Mouse (Mus musculus): ENCODE measurements around the gene Aif1l. TPM values are rescaled to one million over a fixed set of nuclear protein-coding genes. Genes with fewer than 3 reads are reported as not detected.
A peak's percentile ranks its signal among the peaks of the same experiment; 100 is the strongest.
"Not testable (repeated sequence)": the region's sequence is repeated elsewhere in the genome, so short reads cannot be mapped to it uniquely, and the experiment has no call there.

Aif1l gene
- total RNA-seq (2021) = 1 to 10 TPM; 6.0 to 7.9 TPM

DNA sequence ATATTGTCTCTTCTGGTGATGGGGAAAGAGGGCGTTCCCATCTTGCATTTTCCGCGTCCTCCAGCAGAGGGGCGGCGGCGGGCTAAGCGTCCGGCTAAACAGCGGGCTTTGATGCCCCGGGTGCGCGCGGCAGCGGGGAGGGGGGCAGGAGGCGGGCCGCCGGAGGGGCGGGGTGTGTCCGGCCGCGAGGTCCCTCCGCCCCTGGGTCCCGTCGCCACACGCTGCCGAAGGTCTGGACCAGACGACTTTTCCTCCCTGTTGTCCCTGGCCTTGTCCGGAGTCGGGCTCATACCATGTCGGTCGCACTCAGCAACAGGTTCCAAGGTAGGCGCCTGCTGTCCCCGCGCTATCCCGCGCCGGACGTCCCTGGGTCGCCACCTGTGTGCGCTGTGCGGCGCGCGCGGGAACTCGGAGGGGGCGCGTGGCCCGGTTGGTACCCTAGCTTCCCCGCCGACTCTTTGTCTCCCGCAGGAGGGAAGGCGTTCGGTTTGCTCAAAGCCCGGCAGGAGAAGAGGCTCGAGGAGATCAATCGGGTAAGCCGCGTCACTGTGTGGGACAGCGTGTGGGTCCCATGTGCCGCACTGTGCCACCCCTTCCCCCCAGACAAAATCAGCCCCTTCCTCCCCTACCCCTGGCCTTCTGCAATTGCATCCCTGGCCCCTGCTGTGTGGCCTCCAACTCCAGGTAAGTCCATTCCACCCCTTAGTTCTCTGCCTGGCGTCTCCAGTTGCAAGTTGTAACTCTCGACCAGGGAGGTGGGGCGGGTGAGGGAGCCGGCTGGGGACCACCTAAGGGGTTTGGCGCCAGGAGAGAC is at the start of gene Aif1l:
Gene Aif1l, plus strand, starts transcription at position 82 of the 814 bp plus-strand sequence.
- DNase-seq (ENCODE audit: extremely low spot score in 1 of 2, low spot score in 1 of 2) = peak in 1 of 2 experiments; percentile 42

GRCm38 (mm10) chr2:31900932-31901331 is 49.0 kb upstream of the Aif1l start:
- no peak for DNase-seq (ENCODE audit: extremely low spot score in 1 of 2, low spot score in 1 of 2)

DNA sequence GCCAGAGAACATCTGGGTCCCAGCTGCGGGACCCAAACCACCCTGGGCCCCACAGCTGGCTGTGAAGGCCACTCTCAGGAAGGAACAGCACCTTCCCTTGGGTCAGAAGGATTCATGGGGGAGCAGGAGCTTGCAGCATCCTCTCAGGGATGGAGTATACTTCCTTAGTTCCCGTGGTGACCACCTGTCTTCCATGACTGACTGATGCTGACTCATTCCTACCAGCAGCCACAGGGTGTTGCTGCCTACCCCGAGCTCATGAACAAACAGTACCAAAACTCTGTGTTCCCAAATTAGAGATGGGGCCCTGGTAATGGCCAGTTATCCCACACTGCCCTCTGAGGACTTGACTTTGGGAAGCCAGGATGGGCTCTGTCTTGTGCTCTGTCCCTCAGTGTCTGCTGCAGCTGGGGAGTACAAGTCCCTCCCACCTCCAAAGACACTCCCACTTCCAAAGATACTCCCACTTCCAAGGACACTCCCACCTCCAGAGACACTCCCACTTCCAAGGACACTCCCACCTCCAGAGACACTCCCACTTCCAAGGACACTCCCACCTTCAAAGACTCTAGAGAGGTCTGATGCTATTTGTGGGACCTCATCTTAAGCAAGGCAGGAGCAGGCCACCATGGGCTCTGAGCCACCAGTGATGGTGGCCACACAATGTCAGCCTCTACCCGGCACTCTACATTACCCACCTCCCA is 48.1 kb upstream of the Aif1l start:
- DNase-seq (ENCODE audit: extremely low spot score in 1 of 2, low spot score in 1 of 2) = no peak

DNA sequence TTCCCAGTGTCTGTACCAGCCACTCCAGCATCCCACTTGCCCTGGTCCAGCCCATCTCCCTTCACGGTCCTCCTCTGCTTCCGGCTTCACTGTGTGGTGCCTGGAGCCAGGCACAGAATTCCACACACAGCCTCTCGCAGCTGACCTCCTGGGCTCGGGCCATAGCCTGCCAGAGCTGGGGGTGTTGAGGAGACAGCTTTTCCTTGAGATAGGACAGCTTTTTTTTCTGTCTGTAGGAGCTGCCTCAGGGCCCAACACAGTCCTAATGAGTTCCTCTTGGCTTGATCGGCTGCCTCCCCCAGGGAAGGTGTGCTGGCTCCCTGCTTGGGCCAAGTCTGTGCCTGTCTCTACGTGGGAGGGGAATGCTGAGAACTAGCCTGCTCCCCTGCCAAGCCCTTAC is 45.9 kb upstream of the Aif1l start:
- no peak for DNase-seq (ENCODE audit: extremely low spot score in 1 of 2, low spot score in 1 of 2)

- no peak for DNase-seq (ENCODE audit: extremely low spot score in 1 of 2, low spot score in 1 of 2)
Observed at GRCm38 (mm10) chr2:31904622-31905021, 45.3 kb upstream of the Aif1l start.

DNA sequence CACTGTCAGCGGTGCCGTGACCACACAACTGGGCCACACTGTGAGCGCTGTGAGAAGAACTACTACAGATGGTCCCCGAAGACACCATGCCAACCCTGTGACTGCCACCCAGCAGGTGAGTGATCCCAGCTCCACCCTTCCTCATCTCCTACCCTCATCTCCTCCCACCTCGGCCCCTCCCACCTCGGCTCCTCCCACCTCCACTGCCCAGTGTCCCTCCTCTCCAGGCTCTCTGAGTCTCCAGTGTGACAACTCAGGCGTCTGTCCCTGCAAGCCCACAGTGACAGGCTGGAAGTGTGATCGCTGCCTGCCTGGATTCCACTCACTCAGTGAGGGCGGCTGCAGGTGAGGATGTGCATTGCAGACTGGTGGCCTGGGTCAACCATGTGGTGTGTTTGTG is 44.3 kb upstream of the Aif1l start:
- no peak for DNase-seq (ENCODE audit: extremely low spot score in 1 of 2, low spot score in 1 of 2)

DNA sequence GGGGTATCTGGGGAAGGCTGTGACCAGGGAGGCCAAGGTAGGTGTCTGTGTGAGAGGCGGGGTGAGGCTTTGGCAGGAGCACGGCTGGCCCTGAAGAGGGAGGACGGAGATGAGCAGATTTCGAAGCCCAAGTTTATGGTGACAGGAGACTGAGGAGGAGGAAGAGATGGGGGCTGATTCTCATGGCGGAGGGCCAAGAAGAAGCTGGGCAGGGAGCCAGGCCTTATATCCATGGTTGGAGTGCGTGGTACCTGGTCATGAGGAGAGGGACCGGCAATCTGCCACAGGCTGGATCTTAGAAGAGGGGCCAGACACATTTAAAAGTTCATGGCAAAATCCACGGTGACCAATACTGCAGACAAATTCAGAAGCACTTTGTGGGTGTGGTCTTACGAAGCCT is 43.5 kb upstream of the Aif1l start:
- DNase-seq (ENCODE audit: extremely low spot score in 1 of 2, low spot score in 1 of 2) = no peak

- peak in 1 of 2 experiments; percentile 29 for DNase-seq (ENCODE audit: extremely low spot score in 1 of 2, low spot score in 1 of 2)
Observed at GRCm38 (mm10) chr2:31912575-31912974, 37.4 kb upstream of the Aif1l start.

- not testable (repeated sequence) for DNase-seq (ENCODE audit: extremely low spot score in 1 of 2, low spot score in 1 of 2)
Observed at GRCm38 (mm10) chr2:31914213-31914612, 35.7 kb upstream of the Aif1l start.

DNA sequence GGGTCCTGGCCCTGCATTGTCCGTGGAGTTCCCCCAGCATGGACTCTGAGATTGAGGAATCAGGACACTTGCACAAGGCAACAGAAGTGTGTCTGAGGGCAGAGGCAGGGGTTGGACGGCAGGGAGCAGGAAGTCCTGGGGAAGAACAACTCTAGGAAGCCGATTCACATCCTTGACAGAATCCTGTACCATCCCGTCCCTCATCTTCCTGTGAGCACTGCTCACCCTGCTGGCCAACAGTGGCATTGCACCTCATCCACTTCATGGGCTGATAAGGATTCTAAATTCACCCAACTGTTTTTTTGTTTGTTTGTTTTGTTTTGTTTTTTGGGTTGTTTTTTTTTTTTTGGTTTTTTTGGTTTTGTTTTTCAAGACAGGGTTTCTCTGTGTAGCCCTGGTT is 34.8 kb upstream of the Aif1l start:
- peak; percentile 73 to 93 for DNase-seq (ENCODE audit: extremely low spot score in 1 of 2, low spot score in 1 of 2)

DNA sequence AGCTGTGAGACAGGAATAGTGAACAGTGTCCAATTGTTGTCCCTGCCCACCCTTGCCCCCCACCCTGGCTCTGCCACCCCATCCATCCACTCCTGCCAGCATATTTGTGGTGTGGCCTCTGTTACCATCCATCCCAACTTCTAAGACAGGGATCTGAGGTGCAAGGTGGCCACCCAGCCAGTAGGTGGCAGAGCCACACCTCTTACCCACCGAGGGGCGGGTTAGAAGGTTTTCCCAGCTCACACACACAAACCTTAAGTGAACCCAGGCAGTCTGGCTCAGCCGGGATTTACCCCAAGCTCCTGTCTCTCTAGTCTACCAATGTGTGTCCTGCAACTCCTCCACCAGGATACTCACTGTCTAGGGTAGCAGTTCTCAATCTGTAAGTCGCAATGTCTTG is 32.3 kb upstream of the Aif1l start:
- peak in 1 of 2 experiments; percentile 41 for DNase-seq (ENCODE audit: extremely low spot score in 1 of 2, low spot score in 1 of 2)

DNA sequence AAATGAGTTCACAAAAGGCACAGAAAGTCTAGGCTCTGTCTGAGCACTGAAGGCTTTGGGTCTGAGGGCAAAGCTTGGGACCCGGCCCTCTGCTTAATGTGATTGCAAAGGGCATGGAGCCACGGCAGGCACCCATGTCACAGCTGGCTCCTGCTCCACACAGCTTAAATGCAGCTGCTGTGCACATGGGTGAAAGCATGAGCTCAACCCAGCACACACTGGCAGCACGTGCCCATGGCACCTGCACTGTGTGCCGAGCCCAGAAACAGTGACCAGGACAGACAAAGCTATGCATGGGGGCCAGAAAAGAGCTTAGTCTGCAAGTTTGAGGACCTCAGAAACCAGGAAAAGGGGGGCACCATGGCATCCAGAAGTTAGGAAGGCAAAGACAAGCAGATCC is 26.3 kb upstream of the Aif1l start:
- DNase-seq (ENCODE audit: extremely low spot score in 1 of 2, low spot score in 1 of 2) = no peak

DNA sequence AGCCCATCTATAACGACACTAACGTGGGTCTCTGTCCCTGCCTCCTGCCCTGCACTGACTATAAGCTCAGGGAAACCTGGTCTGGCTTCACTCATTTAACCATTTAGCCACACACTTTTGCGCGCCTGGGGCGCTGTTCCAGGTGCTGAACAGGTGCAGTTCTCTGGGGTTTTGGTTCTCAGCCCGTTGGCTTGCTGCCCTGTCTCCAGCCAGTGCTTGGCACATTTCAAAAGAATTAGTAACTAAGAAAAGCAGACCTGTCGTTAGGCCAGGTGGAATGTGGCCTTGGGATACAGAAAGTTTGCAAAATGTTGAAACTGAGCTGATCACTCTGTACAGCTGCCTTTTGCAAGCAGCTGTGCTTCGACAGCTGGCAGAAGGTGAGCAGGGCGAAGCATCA is 25.1 kb upstream of the Aif1l start:
- DNase-seq (ENCODE audit: extremely low spot score in 1 of 2, low spot score in 1 of 2) = no peak

GRCm38 (mm10) chr2:31925936-31926335 is 24.0 kb upstream of the Aif1l start:
- DNase-seq (ENCODE audit: extremely low spot score in 1 of 2, low spot score in 1 of 2) = no peak

GRCm38 (mm10) chr2:31929664-31930063 is 20.3 kb upstream of the Aif1l start:
- DNase-seq (ENCODE audit: extremely low spot score in 1 of 2, low spot score in 1 of 2) = no peak

GRCm38 (mm10) chr2:31934551-31934950 is 15.4 kb upstream of the Aif1l start:
- DNase-seq (ENCODE audit: extremely low spot score in 1 of 2, low spot score in 1 of 2) = no peak

DNA sequence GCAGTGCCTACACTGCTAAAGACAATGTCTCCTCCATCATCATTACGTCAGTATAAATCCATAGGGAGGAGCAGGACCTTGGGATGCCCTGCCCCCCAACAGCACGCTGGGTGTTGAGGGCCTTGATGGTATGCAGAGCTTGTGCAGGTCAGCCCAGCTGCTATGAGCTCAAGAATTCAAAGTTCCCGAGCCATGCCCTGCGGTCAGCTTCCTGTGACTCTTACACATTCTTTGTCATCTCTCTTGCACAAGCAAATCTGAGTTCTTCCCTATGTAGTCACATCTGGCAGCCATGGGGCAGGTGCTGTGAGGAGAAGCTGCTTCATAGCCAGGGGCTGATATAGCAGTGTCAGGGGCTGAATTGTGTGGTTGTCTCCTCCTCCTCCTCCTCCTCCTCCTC is 14.9 kb upstream of the Aif1l start:
- no peak for DNase-seq (ENCODE audit: extremely low spot score in 1 of 2, low spot score in 1 of 2)

DNA sequence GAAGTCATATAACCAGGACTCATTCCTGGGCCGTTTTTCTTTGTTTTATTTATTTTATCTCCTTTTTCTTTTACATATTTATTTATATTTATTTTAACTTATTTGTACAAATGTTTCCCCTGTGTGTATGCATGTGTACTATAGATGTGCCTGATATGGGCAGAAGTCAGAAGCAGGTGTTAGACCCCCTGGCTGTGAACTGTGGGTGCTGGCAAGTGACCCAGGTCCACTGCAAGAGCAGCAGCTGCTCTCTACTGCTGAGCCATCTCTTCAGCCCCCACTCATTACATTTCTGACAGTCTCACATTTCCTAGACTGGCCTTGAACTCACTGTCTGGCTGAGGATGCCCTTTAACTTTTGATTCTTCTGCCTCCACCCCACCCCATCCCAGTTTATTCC is 11.6 kb upstream of the Aif1l start:
- no peak for DNase-seq (ENCODE audit: extremely low spot score in 1 of 2, low spot score in 1 of 2)

DNA sequence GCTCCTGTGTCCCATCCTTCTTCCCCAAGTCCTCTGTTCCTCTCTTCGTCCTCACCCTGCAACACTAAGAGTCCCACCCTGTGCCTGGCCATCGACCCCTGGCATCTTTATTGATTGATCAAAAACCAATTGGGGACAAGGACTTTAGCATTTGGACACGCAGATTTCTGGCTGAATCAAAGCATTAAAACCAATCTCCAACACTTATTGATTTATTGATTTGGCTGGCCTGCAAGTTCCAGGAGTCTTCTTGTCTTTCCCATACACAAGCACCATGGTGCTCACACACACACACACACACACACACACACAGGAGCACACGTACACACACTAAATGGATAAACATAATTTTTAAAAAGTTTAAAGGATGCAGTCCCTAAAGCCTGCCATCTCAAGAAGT is 6.9 kb upstream of the Aif1l start:
- DNase-seq (ENCODE audit: extremely low spot score in 1 of 2, low spot score in 1 of 2) = no peak

DNA sequence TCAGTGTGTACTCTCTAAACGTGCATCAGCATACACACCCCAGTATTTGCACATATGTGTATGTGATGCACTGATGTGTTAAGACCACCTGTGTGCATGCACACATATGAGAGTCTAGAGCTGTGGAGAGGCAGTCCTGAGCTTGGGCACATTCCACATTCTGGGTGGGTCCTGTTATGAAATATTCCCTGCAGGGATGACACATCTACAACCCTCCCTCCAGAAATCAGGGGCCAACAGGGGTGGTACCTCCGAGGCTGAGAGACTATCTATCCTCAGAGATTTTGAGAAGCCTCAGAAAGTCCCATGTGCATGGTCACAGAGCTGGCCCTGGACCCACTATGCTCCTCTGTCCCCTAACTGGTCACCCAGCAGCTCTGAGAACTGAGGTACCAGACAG is 4.4 kb upstream of the Aif1l start:
- no peak for DNase-seq (ENCODE audit: extremely low spot score in 1 of 2, low spot score in 1 of 2)

DNA sequence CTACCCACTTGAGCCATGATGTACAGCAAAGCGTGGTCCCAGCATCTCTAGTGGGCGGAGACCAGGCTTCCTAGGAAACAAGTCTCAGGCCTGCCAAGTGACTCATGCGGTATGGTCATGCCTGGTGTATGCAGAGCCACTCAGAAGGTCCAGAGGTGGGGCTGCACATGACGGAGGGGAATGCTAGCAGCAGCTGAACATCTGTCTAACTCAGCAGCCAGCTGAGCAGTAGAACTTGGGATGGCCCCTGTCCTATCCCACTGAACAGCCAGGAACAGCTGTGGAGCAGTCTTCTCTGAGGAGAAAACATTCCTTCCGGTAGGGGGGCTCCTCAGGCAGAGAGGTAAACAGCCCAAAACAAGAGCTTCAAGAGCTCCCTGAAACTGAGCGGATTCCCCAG is 1.5 kb upstream of the Aif1l start:
- DNase-seq (ENCODE audit: extremely low spot score in 1 of 2, low spot score in 1 of 2) = no peak

DNA sequence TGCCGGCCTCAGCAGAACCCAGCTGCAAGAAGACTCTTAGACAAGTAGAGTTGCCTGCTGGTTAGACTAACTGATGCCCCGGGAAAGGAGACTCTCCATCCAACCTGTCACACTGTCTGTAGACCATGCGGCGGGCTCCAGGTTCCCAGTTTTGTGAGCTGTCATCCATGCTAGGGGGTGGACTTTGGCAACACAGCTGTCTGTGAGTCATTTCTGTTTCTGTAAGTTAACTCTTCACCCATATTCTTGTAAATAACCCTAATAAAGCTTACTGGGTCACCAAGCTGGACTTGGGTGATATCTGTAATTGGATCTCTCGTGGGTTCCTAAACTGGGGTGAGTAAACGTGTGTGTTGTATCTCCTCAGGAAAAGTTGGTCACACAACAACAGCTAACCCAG is 1.1 kb upstream of the Aif1l start:
- no peak for DNase-seq (ENCODE audit: extremely low spot score in 1 of 2, low spot score in 1 of 2)

Data from layer of hippocampus, postnatal 25 days (tissue).